Mouse (Mus musculus): ENCODE results near the gene Plscr1.

Plscr1 gene

GRCm38 (mm10) chr9:92301213-92301612 is 51.7 kb downstream of the Plscr1 start:
- ATAC-seq (ENCODE audit: low TSS enrichment), result no peak

GRCm38 (mm10) chr9:92305075-92305474 is 55.5 kb downstream of the Plscr1 start:
- ATAC-seq (ENCODE audit: low TSS enrichment), result no peak

GRCm38 (mm10) chr9:92305620-92306220 is 56.2 kb downstream of the Plscr1 start:
- no peak for ATAC-seq (ENCODE audit: low TSS enrichment)

GRCm38 (mm10) chr9:92309077-92309476 is 59.5 kb downstream of the Plscr1 start, which contains the start of gene 1700057G04Rik:
TSS of gene 1700057G04Rik (plus strand) at chr9:92309377.
- ATAC-seq (ENCODE audit: low TSS enrichment), result no peak

GRCm38 (mm10) chr9:92316791-92317190 is 67.2 kb downstream of the Plscr1 start:
- no peak for ATAC-seq (ENCODE audit: low TSS enrichment)

All from frontal cortex, adult (tissue).